Mouse (Mus musculus) mouse embryonic stem cell (cell line): Measurements from ENCODE around the gene Zfp442.
"Not testable (repeated sequence)": the region's sequence is repeated elsewhere in the genome, so short reads cannot be mapped to it uniquely, and the experiment has no call there.

ENCODE experiments used
- in situ Hi-C, 2 experiments: fragments of 300-500 bp; cut with MboI; formaldehyde crosslinking; loops; 1 replicate in 1 of 2; 3 replicates in 1 of 2; pipeline ENCODE4 v1.14.3; 2019 to 2020; ENCODE audit warnings: low sequenced_read_pairs in 2 of 2, low pct_unique_long_range_greater_than_20kb in 1 of 2, mixed read lengths in 1 of 2; ENCODE audit not compliant: unreplicated experiment in 1 of 2

The Zfp442 gene

DNA sequence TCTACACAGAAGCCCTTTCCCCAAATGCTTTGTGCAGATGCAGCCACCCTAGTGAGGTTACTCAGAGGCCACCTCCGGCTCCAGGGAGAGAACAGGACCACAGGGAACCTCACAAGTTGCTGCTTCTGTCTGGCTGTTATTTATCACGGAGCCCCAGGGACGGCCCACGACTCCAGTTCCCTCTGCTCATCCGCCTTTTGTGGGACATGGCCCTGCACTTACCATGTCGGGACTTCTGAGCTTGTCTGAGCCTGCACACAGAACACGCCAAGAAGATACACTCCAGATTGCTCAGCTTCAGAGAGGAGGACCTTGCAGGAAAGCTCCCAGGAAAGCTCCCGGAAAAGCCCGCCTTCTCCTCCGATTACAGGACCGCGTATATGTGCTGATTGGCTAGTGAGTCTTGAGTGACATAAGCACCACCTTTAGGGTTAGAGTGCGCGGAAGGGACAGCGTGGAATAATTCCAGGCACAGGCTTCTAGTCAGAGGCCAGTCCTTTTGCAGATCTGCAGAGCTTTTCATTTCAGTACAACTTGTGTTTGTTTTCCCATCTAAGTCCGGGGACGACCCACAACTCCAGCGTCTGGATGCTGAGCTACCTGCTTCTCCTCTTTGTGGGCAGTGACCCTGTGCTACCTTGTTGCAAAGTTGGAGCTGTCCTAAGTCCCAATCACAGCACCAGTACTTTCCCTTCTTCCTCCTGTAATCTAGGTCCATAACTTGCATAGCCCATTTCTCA is at the start of gene Zfp442:
Gene Zfp442, minus strand, starts transcription at position 307 of the 740 bp plus-strand sequence.
- in situ Hi-C loops = not testable (repeated sequence)

DNA sequence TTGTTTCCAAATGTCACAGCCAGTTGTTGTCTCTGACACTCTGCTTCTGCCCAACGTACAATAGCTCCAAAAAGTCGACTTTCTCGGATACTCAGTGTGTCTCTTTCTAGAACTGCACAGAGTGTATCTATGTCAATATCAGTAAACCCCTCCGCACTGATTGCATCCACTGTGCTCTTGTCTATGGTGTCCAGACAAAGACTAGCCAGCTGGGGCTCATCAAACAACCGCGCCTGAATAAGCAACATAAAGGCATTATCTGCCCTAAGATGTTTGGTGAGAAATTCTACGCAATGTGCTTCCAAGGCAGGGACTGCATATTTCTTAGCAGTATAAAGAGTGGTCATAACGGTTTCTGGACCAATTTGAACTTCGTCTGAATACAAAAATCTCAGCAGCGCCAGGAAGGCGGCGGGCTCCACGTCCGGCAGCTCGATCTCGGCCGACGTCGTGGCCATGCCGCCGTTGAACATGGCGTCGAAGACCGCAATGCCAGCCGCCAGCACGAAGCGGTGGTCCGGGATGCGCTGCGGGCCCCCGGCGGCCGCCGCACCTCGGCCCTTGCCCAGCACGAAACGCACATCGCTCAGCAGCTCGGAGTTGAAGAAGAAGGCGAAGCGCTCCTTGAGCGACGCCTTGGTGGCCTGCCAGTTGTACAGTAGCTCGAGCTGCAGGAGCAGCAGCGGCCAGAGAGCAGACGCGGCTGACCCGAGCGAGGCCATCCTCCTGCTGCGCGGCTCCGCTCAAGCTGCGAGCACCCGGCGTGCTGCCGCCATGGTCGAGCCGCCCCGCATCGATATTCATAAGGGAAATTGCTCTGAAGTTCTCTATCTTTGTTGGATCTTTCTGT is 49.1 kb upstream of the Zfp442 start:
- in situ Hi-C loops = not testable (repeated sequence)

DNA sequence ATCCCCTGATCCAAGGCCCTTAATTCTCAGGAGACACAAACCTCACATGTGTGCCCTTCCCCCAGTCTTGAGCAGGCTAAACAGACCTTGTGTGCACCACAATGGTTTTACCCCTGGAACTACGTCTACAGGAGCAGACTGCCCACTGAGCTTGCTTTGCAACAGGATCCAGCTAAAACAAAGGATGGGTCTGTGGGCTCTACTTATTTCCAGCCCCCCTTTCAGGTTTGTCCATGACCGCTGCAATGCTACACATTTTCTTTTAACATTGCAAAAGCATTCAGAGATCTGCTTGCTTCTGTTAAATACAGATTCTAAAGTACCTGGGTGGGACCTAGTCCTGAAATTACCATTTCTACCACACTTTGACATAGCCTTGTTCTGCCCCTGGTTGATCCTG is 41.7 kb upstream of the Zfp442 start:
- in situ Hi-C loops = no loop called here

DNA sequence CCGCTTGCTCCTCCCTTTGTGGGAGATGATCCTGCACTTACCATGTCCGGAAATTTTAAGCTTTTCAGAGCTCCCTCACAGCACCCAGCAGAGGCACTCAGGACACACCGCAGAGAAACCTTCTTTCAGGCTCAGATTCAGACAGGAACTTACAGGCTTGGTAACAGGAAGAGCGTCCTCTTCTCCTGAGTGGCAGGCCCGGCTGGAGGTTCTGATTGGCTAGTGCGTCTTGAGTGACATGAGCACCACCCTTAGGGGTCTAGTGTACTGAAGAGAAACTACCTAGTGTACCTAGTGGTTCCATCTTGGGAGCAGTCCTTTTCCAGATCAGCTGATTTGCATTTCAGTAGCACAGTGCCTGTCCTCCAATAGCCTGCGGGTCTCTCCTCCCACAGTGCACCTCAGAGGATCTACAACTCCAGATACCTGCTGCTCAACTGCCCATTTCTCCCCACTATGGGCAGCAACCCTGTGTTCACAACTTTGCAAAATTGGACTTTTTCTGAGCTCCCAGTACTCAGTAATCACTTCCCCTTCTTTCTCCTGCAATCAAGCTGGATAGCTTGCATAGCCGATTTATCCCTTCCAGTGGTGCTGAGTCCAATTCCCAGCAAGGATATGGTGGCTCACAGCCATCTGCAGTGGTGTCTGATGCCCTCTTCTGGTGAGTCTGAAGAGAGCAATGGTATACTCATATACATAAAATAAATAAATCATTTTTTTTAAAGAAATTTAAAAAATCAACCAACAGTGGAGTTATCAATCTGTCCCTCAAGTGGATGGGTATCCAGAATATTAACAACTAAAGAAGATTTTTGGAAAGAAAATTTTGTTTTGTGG is 33.9 kb upstream of the Zfp442 start, which contains the start of gene Zfp345:
Gene Zfp345, minus strand, starts transcription at position 153 of the 840 bp plus-strand sequence.
- in situ Hi-C loops = not testable (repeated sequence)

DNA sequence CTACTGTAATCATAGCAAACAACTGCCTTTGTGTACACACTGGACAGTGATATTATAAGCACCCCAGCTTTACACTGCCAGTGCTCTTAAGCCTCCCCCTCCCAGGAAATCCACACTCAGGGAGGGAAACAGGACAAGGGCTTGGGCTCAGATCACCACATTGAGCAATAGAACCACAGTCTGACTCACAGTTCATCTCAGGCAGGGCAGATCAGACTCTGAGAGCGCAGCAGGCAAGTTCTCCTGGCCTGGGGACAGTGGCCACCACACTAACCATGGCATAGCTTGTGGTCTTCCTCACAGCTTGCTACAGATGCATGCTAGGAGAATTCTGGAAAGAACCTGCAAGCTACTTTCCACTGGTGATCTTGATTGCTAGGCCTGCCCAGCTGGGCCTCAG is 12.2 kb downstream of the Zfp442 start:
- in situ Hi-C loops = not testable (repeated sequence)

DNA sequence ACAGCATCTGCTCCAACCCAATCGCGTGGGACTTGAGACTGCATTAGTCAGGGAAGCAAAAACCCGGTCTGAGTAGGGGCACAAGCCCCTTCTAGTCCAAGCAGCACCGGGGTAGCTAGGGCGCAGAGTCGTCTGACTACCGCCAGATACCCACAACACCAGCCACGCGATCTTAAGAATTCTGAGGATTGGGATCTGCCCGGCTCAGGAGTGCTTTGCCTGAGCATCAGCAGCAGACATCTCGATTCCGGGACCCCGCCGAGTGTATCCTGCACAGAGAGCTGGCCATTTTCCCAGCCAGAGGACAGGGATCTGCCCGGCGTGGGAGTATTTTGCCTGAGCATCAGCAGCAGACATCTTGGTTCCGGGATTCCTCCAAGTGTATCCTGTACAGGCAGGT is 39.1 kb downstream of the Zfp442 start:
- in situ Hi-C loops = not testable (repeated sequence)

DNA sequence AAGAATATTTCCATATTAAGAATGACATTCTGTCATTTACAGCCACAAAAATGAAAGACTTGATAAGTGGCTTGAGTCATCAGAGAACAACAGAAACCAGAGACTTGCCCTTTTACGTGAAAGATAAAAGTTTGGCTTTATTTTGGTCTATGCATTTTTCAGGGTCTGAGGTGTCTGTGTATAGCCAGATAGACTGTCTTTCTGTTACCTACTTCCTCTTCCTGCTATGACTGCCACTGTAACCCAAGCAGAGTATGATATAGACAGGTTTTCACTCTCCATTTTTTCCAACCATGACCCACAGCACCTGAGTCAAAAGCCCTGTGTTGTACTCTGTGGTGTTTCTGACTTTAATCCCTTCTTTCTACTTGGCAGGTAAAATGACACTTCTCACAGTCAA is 61.1 kb downstream of the Zfp442 start:
- in situ Hi-C loops = no loop called here

DNA sequence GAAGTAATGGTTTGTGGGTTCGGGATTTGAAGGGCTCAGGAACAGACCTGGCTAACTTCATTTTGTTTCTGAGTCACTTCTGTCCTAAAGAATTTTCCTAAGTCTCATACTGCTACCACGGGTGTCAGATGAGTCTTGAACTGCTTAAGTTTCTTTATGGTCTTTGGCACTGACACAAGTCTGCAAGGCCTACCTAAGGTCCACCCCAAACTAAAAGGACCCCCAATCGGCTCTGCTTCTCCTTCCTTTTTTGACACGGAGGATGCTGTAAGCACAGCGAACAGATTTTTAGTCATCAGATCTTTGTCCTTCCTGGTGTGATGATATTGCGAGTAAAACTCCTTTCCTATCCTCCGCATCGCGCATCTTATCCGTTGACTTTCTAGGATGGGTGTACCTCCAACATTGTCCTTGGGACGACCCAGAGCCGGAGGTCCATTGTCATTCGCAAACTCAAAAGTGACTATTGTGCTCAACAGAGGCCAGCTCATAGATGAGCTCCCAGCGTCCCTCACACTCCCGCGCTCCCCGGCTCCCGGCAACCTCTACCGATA is 65.7 kb downstream of the Zfp442 start:
- in situ Hi-C loops = not testable (repeated sequence)

DNA sequence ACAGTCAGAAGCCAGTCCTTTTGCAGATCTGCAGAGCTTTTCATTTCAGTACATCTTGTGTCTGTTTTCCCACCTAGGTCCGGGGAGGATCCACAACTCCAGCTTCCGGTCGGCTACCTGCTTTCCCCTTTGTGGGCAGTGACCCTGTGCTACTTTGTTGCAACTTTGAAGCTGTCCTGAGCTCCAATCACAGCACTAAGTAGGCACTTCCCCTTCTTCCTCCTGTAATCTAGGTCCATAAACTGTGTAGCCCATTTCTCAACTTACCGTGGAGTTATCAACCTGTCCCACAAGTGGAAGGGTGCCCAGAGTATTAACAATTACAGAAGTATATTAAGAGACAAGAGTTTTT is 88.4 kb downstream of the Zfp442 start:
- in situ Hi-C loops = no loop called here

DNA sequence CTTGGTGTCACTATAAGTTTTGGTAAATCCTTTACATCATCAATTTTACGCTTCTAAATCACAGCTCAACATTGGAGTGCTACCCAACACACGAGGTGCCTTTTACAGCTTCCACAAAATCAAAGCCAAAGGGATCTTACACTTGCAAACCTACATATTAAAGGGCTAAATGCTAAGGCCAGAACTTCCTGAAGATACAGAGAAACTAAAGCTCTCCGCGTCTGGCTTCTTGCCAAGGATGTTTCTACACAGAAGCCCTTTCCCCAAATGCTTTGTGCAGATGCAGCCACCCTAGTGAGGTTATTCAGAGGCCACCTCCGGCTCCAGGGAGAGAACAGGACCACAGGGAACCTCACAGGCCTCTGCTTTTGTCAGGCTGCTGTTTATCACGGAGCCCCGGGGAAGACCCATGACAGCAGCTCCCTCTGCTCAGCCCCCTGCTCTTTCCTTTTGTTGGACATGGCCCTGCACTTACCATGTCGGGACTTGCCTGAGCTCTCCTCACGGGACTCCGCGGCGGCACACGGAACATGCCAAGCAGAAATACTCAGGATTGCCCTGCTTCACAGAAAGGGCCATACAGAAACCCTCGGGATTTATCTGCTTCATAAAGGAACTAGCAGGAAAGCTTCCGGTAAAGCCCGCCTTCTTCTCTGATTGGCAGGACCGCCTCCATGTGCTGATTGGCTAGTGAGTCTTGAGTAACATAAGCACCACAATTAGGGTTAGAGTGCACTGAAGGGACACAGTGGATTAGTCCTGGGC is 89.0 kb downstream of the Zfp442 start, which contains the start of gene 3300002I08Rik:
Gene 3300002I08Rik, minus strand, starts transcription at position 653 of the 765 bp plus-strand sequence.
- in situ Hi-C loops = not testable (repeated sequence)
